Mouse (Mus musculus): ENCODE results near the gene Lamb3. TPM values are rescaled to one million over a fixed set of nuclear protein-coding genes. Genes with fewer than 3 reads are reported as not detected.

Lamb3 gene
- polyA plus RNA-seq, 1 experiment from 2014 or later = 24.4 TPM

GRCm38 (mm10) chr1:193381597-193382404 is 174.3 kb downstream of the Lamb3 start:
- Histone ChIP-seq H3K27ac (ENCODE audit: low read depth) (peak overlapping the region; percentile 71), H3K4me2 (peak overlapping the region; percentile 77), H3K27me3 (ENCODE audit: insufficient read depth, low read length) (no peaks in the 10 kb centered on the region), H3K4me1 (ENCODE audit: insufficient read depth) (0 out of 2 replicates have a peak, but pooled peaks cover 9% of the 10 kb centered on the region), H3K4me3 (ENCODE audit: low read depth, low read length) (peak overlapping the region; percentile 40), H3K9ac (no peak overlapping the region), H3K36me3 (ENCODE audit: insufficient read depth) (no peaks in the 10 kb centered on the region), H3K9me3 (ENCODE audit: low read depth, low read length) (no peaks in the 10 kb centered on the region)
- ATAC-seq (ENCODE audit: insufficient read depth) (peak; percentile 25), DNase-seq (peak; percentile 51)
- 19% methylated on average over 11 of the region's 11 CpGs for WGBS
- TF ChIP-seq CTCF (IDR thresholded peaks at IDR 0.05; ENCODE audit: low read depth) = no peak

GRCm38 (mm10) chr1:193382435-193382834 is 174.9 kb downstream of the Lamb3 start:
- H3K9me3 ChIP-seq (ENCODE audit: low read depth, low read length) = no peaks in the 10 kb centered on the region
- peak overlapping the region; percentile 52 for H3K9ac ChIP-seq
- ATAC-seq (ENCODE audit: insufficient read depth) = peak; percentile 82
- no peak for TF ChIP-seq CTCF (IDR thresholded peaks at IDR 0.05; ENCODE audit: low read depth)
- WGBS = 2% methylated on average over 8 of the region's 8 CpGs
- H3K27ac ChIP-seq (ENCODE audit: low read depth) = peak overlapping the region; percentile 71
- H3K4me3 ChIP-seq (ENCODE audit: low read depth, low read length) = peak overlapping the region; percentile 40
- H3K27me3 ChIP-seq (ENCODE audit: insufficient read depth, low read length) = no peaks in the 10 kb centered on the region
- peak overlapping the region; percentile 77 for H3K4me2 ChIP-seq
- 0 out of 2 replicates have a peak, but pooled peaks cover 9% of the 10 kb centered on the region for H3K4me1 ChIP-seq (ENCODE audit: insufficient read depth)
- no peaks in the 10 kb centered on the region for H3K36me3 ChIP-seq (ENCODE audit: insufficient read depth)
- peak; percentile 91 for DNase-seq

- Histone ChIP-seq H3K9me3 (ENCODE audit: low read depth, low read length) (no peaks in the 10 kb centered on the region), H3K4me1 (ENCODE audit: insufficient read depth) (0 out of 2 replicates have a peak, but pooled peaks cover 9% of the 10 kb centered on the region), H3K27ac (ENCODE audit: low read depth) (peak overlapping the region; percentile 58; the same call in 1 of the 2 replicates), H3K36me3 (ENCODE audit: insufficient read depth) (no peaks in the 10 kb centered on the region), H3K4me2 (peak overlapping the region; percentile 77), H3K4me3 (ENCODE audit: low read depth, low read length) (peak overlapping the region; percentile 40), H3K27me3 (ENCODE audit: insufficient read depth, low read length) (no peaks in the 10 kb centered on the region), H3K9ac (peak overlapping the region; percentile 52)
- DNase-seq = peak; percentile 85
- TF ChIP-seq CTCF (IDR thresholded peaks at IDR 0.05; ENCODE audit: low read depth) = peak; percentile 80
- peak; percentile 68 for ATAC-seq (ENCODE audit: insufficient read depth)
- WGBS = 2% methylated on average over 8 of the region's 8 CpGs
Observed at GRCm38 (mm10) chr1:193382841-193383462, 175.5 kb downstream of the Lamb3 start.

GRCm38 (mm10) chr1:193386136-193386535 is 178.6 kb downstream of the Lamb3 start:
- peak; percentile 36; the same call in 1 of the 2 replicates for ATAC-seq (ENCODE audit: insufficient read depth)
- no peak overlapping the region for H3K4me3 ChIP-seq (ENCODE audit: low read depth, low read length)
- H3K27ac ChIP-seq (ENCODE audit: low read depth) = no peak overlapping the region
- DNase-seq = peak; percentile 98
- H3K27me3 ChIP-seq (ENCODE audit: insufficient read depth, low read length) = no peaks in the 10 kb centered on the region
- peak; percentile 95 for TF ChIP-seq CTCF (IDR thresholded peaks at IDR 0.05; ENCODE audit: low read depth)
- H3K4me1 ChIP-seq (ENCODE audit: insufficient read depth) = peaks cover 15% of the 10 kb centered on the region; the same call in 1 of the 2 replicates
- no peaks in the 10 kb centered on the region for H3K36me3 ChIP-seq (ENCODE audit: insufficient read depth)
- H3K9ac ChIP-seq = no peak overlapping the region
- no peak overlapping the region for H3K4me2 ChIP-seq
- WGBS = under 1% methylated on average over 5 of the region's 5 CpGs
- H3K9me3 ChIP-seq (ENCODE audit: low read depth, low read length) = no peaks in the 10 kb centered on the region

GRCm38 (mm10) chr1:193387241-193387640 is 179.7 kb downstream of the Lamb3 start:
- Histone ChIP-seq H3K4me2 (no peak overlapping the region), H3K27ac (ENCODE audit: low read depth) (no peak overlapping the region), H3K4me3 (ENCODE audit: low read depth, low read length) (no peak overlapping the region), H3K9me3 (ENCODE audit: low read depth, low read length) (no peaks in the 10 kb centered on the region), H3K36me3 (ENCODE audit: insufficient read depth) (no peaks in the 10 kb centered on the region), H3K27me3 (ENCODE audit: insufficient read depth, low read length) (no peaks in the 10 kb centered on the region), H3K9ac (no peak overlapping the region), H3K4me1 (ENCODE audit: insufficient read depth) (peaks cover 15% of the 10 kb centered on the region; the same call in 1 of the 2 replicates)
- no peak for DNase-seq
- ATAC-seq (ENCODE audit: insufficient read depth) = no peak
- no peak for TF ChIP-seq CTCF (IDR thresholded peaks at IDR 0.05; ENCODE audit: low read depth)
- 62% methylated on average over 2 of the region's 2 CpGs for WGBS

GRCm38 (mm10) chr1:193389505-193389904 is 182.0 kb downstream of the Lamb3 start:
- no peak for TF ChIP-seq CTCF (IDR thresholded peaks at IDR 0.05; ENCODE audit: low read depth)
- no peak for DNase-seq
- H3K9ac ChIP-seq = no peak overlapping the region
- WGBS = 13% methylated on average over 3 of the region's 3 CpGs
- H3K36me3 ChIP-seq (ENCODE audit: insufficient read depth) = no peaks in the 10 kb centered on the region
- H3K27me3 ChIP-seq (ENCODE audit: insufficient read depth, low read length) = no peaks in the 10 kb centered on the region
- H3K4me1 ChIP-seq (ENCODE audit: insufficient read depth) = peaks cover 12% of the 10 kb centered on the region; the same call in 1 of the 2 replicates
- no peak overlapping the region for H3K27ac ChIP-seq (ENCODE audit: low read depth)
- no peak for ATAC-seq (ENCODE audit: insufficient read depth)
- no peaks in the 10 kb centered on the region for H3K9me3 ChIP-seq (ENCODE audit: low read depth, low read length)
- no peak overlapping the region for H3K4me2 ChIP-seq
- H3K4me3 ChIP-seq (ENCODE audit: low read depth, low read length) = no peak overlapping the region

GRCm38 (mm10) chr1:193390004-193390403 is 182.5 kb downstream of the Lamb3 start:
- Histone ChIP-seq H3K36me3 (ENCODE audit: insufficient read depth) (no peaks in the 10 kb centered on the region), H3K9ac (no peak overlapping the region), H3K4me1 (ENCODE audit: insufficient read depth) (peaks cover 12% of the 10 kb centered on the region; the same call in 1 of the 2 replicates), H3K27me3 (ENCODE audit: insufficient read depth, low read length) (no peaks in the 10 kb centered on the region), H3K27ac (ENCODE audit: low read depth) (no peak overlapping the region), H3K4me2 (no peak overlapping the region), H3K9me3 (ENCODE audit: low read depth, low read length) (no peaks in the 10 kb centered on the region), H3K4me3 (ENCODE audit: low read depth, low read length) (no peak overlapping the region)
- TF ChIP-seq CTCF (IDR thresholded peaks at IDR 0.05; ENCODE audit: low read depth) = no peak
- DNase-seq = no peak
- ATAC-seq (ENCODE audit: insufficient read depth) = no peak
- WGBS = 51% methylated on average over 12 of the region's 12 CpGs

Measured in lung, embryonic 14.5 days (tissue).